Mouse (Mus musculus): ENCODE results near the gene Nf2.

DNA sequence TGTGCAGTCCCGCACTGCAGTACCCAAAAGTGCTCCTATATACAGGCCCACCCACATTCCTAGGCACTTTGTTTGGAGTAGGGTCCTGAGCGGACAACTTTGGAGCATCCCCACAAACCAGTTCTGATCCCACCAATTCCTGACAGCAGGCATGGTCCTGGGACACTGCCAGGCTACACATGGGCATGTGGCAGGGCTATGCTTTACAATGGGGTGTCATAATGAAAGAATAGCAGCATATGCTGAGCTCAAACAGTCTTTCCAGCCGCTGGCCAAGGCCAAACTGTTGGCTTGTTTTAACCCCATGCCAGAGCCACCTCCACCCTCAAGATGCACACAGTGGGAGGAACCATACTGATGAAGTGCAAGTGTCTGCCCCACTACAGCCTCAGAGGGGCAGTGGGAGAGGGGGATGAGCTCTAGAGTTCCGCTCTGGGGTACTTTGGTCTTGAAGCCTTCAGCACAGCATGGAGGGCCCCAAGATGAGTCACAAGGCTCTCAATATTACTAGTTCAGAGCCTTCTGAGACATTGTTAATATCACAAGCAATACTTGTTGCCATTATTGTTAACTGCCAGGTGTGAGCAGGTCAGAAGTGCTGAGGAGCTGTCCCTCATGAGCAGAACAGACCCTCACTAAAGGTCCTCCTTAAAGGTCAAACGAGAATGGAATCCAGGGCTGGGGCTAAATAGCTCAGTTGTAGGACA, 132.7 kb downstream of the Nf2 start:
- TF ChIP-seq POLR2A (IDR thresholded peaks at IDR 0.05; ENCODE audit: borderline replicate concordance, extremely low read depth, insufficient read depth, insufficient read length, poor library complexity, severe bottlenecking) (no peak), CTCF (IDR thresholded peaks at IDR 0.05; ENCODE audit: borderline replicate concordance, extremely low read depth, insufficient read depth, insufficient read length) (no peak)

Measured in brain, embryonic 14.5 days (tissue).